Mouse (Mus musculus) intestine, postnatal 0 days (tissue): Measurements from ENCODE around the gene Mad1l1. TPM values are rescaled to one million over a fixed set of nuclear protein-coding genes. Genes with fewer than 3 reads are reported as not detected.

ENCODE experiments used
- ATAC-seq: fragments of 200-750 bp; cut with Nextera tagmentation; 2 replicates; pipeline ENCODE4 v1.8.0; 2017; ENCODE audit warnings: mild to moderate bottlenecking, moderate TSS enrichment, moderate library complexity
- H3K27ac ChIP-seq: fragments of 300-500 bp; sonication (generic); 2 replicates; pipeline ENCODE4 v1.5.1; 2014; ENCODE audit warnings: mild to moderate bottlenecking, low read depth, low read length, moderate library complexity
- H3K27me3 ChIP-seq: fragments of 300-500 bp; sonication (generic); replicated peaks from 2 replicates; pipeline ENCODE4 v1.6.1; 2014; ENCODE audit warnings: low read length, mixed read lengths; ENCODE audit not compliant: control insufficient read depth, insufficient read depth
- H3K36me3 ChIP-seq: fragments of 300-500 bp; sonication (generic); 2 replicates; pipeline ENCODE4 v1.6.1; 2014; ENCODE audit warnings: mild to moderate bottlenecking, moderate library complexity; ENCODE audit not compliant: control insufficient read depth, insufficient read depth
- H3K4me1 ChIP-seq: fragments of 300-500 bp; sonication (generic); replicated peaks from 2 replicates; pipeline ENCODE4 v1.6.1; 2014; ENCODE audit warnings: antibody characterized with exemption, low read length, mixed read lengths; ENCODE audit not compliant: control insufficient read depth, insufficient read depth
- H3K4me2 ChIP-seq: fragments of 300-500 bp; sonication (generic); replicated peaks from 2 replicates; pipeline ENCODE4 v1.6.1; 2014; ENCODE audit warnings: low read depth, mild to moderate bottlenecking, moderate library complexity
- H3K4me3 ChIP-seq: fragments of 300-500 bp; sonication (generic); 2 replicates; pipeline ENCODE4 v1.5.1; 2014; ENCODE audit warnings: low read depth, low read length
- H3K9ac ChIP-seq: fragments of 300-500 bp; sonication (generic); 2 replicates; pipeline ENCODE4 v1.6.1; 2014; ENCODE audit warnings: mild to moderate bottlenecking, low read depth, low read length
- H3K9me3 ChIP-seq: fragments of 300-500 bp; sonication (generic); 2 replicates; pipeline ENCODE4 v1.6.1; 2016; ENCODE audit warnings: mixed run types; ENCODE audit not compliant: control insufficient read depth
- CTCF ChIP-seq: sonication (generic); IDR thresholded peaks from 2 replicates; pipeline ENCODE4 v1.5.1; 2016; ENCODE audit warnings: low read depth, mild to moderate bottlenecking, control low read depth, antibody characterized with exemption, moderate library complexity
- WGBS: fragments of 180-500 bp; shearing (Covaris S2); extraction: QIAGEN DNeasy Blood & Tissue Kit; methylation state at CpG from one replicate; pipeline ENCODE4 v1.1.7; 2014; 5-methylcytosine and 5-hydroxymethylcytosine counted together
- polyA plus RNA-seq: library from polyadenylated mRNA; unstranded; fragments of >200 nt; fragmentation: Nextera tagmentation; extraction: Ambion mirVana; gene quantifications from 2 replicates; pipeline ENCODE4 v1.2.1, GENCODE M21; 2015

The Mad1l1 gene
- polyA plus RNA-seq, 1 experiment from 2014 or later, result 10.3 TPM

- no peaks in the 10 kb centered on the region for H3K36me3 ChIP-seq
- H3K4me3 ChIP-seq, result no peak overlapping the region
- no peaks in the 10 kb centered on the region for H3K9me3 ChIP-seq
- H3K27me3 ChIP-seq, result peaks cover 12% of the 10 kb centered on the region
- no peak for TF ChIP-seq CTCF
- 72% methylated on average over 14 of the region's 14 CpGs for WGBS
- no peak for ATAC-seq
- no peaks in the 10 kb centered on the region for H3K4me1 ChIP-seq
- no peak overlapping the region for H3K4me2 ChIP-seq
- no peak overlapping the region for H3K9ac ChIP-seq
- H3K27ac ChIP-seq, result no peak overlapping the region
Measured at GRCm38 (mm10) chr5:139969151-139969948, 352.0 kb downstream of the Mad1l1 start.

DNA sequence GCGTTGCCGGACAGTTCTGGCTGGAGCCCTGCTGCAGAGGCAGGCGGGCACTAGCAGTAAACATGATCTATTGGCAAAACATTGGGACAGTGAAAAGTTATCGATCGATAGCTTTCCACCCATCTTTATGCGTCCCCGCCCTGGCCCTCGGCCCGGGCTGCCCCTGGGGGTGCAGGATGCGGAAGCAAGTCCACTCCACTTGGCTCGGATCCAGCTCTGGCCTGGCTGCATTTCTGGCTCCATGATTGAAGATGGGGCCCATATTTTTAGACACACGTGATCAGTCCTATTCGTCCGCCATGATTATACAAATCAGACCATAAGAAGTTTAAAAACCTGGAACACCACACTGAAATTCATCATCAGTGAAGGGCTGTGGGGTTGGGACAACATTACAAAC, 355.8 kb downstream of the Mad1l1 start:
- no peaks in the 10 kb centered on the region for H3K4me1 ChIP-seq
- ATAC-seq, result no peak
- H3K27me3 ChIP-seq, result no peaks in the 10 kb centered on the region
- H3K9ac ChIP-seq, result no peak overlapping the region
- WGBS, result 76% methylated on average over 14 of the region's 14 CpGs
- H3K27ac ChIP-seq, result no peak overlapping the region
- H3K4me2 ChIP-seq, result no peak overlapping the region
- no peak overlapping the region for H3K4me3 ChIP-seq
- no peaks in the 10 kb centered on the region for H3K9me3 ChIP-seq
- no peak for TF ChIP-seq CTCF
- H3K36me3 ChIP-seq, result no peaks in the 10 kb centered on the region

DNA sequence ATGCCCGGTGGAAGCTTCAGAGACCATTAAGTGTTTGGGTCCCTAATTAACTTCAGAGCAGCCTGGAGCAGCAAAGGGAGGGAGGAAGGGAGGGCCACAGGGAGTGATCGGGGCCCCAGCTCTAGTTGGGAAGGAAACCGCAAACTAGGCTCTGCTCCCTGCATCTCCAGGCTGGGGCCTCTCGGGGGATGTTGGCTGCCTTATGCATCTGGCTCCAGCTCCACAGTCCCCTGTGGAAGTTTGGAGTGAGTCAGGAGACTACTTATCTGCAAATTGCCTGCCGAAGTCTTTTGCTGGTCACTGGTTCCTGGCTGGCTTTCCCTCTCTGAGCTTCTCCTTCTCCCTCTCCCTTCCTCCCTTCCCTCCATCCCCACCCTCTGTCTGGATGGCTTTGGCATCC, 357.0 kb downstream of the Mad1l1 start:
- 61% methylated on average over 5 of the region's 5 CpGs for whole genome bisulfite sequencing
- Histone ChIP-seq H3K36me3 (no peaks in the 10 kb centered on the region), H3K27me3 (no peaks in the 10 kb centered on the region), H3K4me3 (no peak overlapping the region), H3K9me3 (no peaks in the 10 kb centered on the region), H3K9ac (no peak overlapping the region), H3K27ac (no peak overlapping the region), H3K4me2 (no peak overlapping the region), H3K4me1 (no peaks in the 10 kb centered on the region)
- ATAC-seq, result no peak
- no peak for TF ChIP-seq CTCF

GRCm38 (mm10) chr5:139959741-139960140, 361.6 kb downstream of the Mad1l1 start:
- H3K36me3 ChIP-seq, result no peaks in the 10 kb centered on the region
- H3K4me3 ChIP-seq, result no peak overlapping the region
- 81% methylated on average over 4 of the region's 4 CpGs for WGBS
- ATAC-seq, result no peak
- no peak overlapping the region for H3K4me2 ChIP-seq
- H3K27ac ChIP-seq, result no peak overlapping the region
- H3K9me3 ChIP-seq, result no peaks in the 10 kb centered on the region
- 0 out of 2 replicates have a peak, but pooled peaks cover 3% of the 10 kb centered on the region for H3K4me1 ChIP-seq
- H3K9ac ChIP-seq, result no peak overlapping the region
- no peak for TF ChIP-seq CTCF
- no peaks in the 10 kb centered on the region for H3K27me3 ChIP-seq

Other genes with a start within 250 kb of the Mad1l1 start
- 28.9 and 34.7 TPM in 2 replicates for gene Nudt1, start 104 bp upstream of the Mad1l1 start, polyA plus RNA-seq
- gene Mrm2, start 10.3 kb upstream of the Mad1l1 start, polyA plus RNA-seq, result 11.2 and 13.7 TPM in 2 replicates
- gene Snx8, start 67.7 kb upstream of the Mad1l1 start, polyA plus RNA-seq, result 67.5 and 89.0 TPM in 2 replicates
- 52.3 and 54.6 TPM in 2 replicates for gene Eif3b, start 97.8 kb upstream of the Mad1l1 start, polyA plus RNA-seq
- gene Gm4869, start 124.1 kb upstream of the Mad1l1 start, polyA plus RNA-seq, result 0.05 TPM in 1 of 2 replicates, not detected in the other
- gene Chst12, start 184.0 kb upstream of the Mad1l1 start, polyA plus RNA-seq, result 17.0 and 18.8 TPM in 2 replicates
- 1.1 and 1.5 TPM in 2 replicates for gene Grifin, start 243.5 kb upstream of the Mad1l1 start, polyA plus RNA-seq